17 mouse cellular contexts compared by ENCODE assay signal in genomic region chr10:42126816-42127215, GRCm38 (mm10).
"Had no signal": no experiment of that assay in that cellular context is flagged by ENCODE, and none has a peak within 500 bp of the region (broad histone marks: within the 10 kb centered on the region; RNA-seq: fewer than 3 reads in every experiment).

No protein-coding gene starts in this region.

- DNase-seq: lung, adult 18-20 months; lung, embryonic 14.5 days; lung, postnatal 4 days; midbrain, embryonic 14.5 days; retina, postnatal 1 day; right cerebral cortex, postnatal 25 days; spleen, adult 18-20 months; thymus, adult 2 months; thymus, postnatal 25 days; thymus, postnatal 4 days had no signal

- ATAC-seq: midbrain, embryonic 16.5 days had no signal

- H3K27me3 ChIP-seq: midbrain, embryonic 12.5 days; neural tube, embryonic 13.5 days; neural tube, embryonic 15.5 days had no signal

- H3K4me1 ChIP-seq: midbrain, embryonic 10.5 days; midbrain, embryonic 12.5 days; neural tube, embryonic 13.5 days; neural tube, embryonic 15.5 days had no signal

- H3K36me3 ChIP-seq: midbrain, embryonic 10.5 days; midbrain, embryonic 12.5 days; neural tube, embryonic 13.5 days; neural tube, embryonic 15.5 days had no signal

- H3K4me3 ChIP-seq: midbrain, embryonic 10.5 days; midbrain, embryonic 12.5 days; myocyte; neural tube, embryonic 13.5 days; neural tube, embryonic 15.5 days had no signal

- H3K27ac ChIP-seq: liver, embryonic 14.5 days; midbrain, embryonic 10.5 days; midbrain, embryonic 12.5 days; neural tube, embryonic 13.5 days; neural tube, embryonic 15.5 days had no signal

- H3K9me3 ChIP-seq: midbrain, embryonic 10.5 days; midbrain, embryonic 12.5 days; neural tube, embryonic 13.5 days; neural tube, embryonic 15.5 days had no signal

- H3K9ac ChIP-seq: liver, embryonic 14.5 days; lung, embryonic 14.5 days; midbrain, embryonic 12.5 days; neural tube, embryonic 13.5 days; neural tube, embryonic 15.5 days had no signal

- H3K4me2 ChIP-seq: lung, embryonic 14.5 days; midbrain, embryonic 12.5 days; neural tube, embryonic 13.5 days; neural tube, embryonic 15.5 days had no signal
